Mouse (Mus musculus): ENCODE measurements around the gene Pagr1b. TPM values are rescaled to one million over a fixed set of nuclear protein-coding genes. Genes with fewer than 3 reads are reported as not detected.

Gene Pagr1b
- polyA plus RNA-seq, 1 experiment from 2014 or later: not detected

GRCm38 (mm10) chr7:127009307-127010085 lies 6.8 kb downstream of the Pagr1b start:
- Histone ChIP-seq H3K9ac (ENCODE audit: low read length) (no peak overlapping the region; the same call in 1 of the 2 replicates), H3K27ac (ENCODE audit: low read depth, low read length) (no peak overlapping the region; the same call in 1 of the 2 replicates), H3K4me1 (ENCODE audit: control insufficient read depth, insufficient read depth, low read length) (no peaks in the 10 kb centered on the region), H3K27me3 (ENCODE audit: control insufficient read depth, insufficient read depth, low read length) (no peaks in the 10 kb centered on the region), H3K4me3 (ENCODE audit: low read depth, low read length) (no peak overlapping the region), H3K36me3 (ENCODE audit: control insufficient read depth, insufficient read depth, low read length) (no peaks in the 10 kb centered on the region), H3K4me2 (no peak overlapping the region), H3K9me3 (ENCODE audit: control insufficient read depth, low read length) (no peaks in the 10 kb centered on the region)
- ATAC-seq (ENCODE audit: low FRiP score): no peak
- DNase-seq (ENCODE audit: low spot score, missing footprints): no peak
- WGBS: 86% methylated on average over 17 of the region's 17 CpGs

DNA sequence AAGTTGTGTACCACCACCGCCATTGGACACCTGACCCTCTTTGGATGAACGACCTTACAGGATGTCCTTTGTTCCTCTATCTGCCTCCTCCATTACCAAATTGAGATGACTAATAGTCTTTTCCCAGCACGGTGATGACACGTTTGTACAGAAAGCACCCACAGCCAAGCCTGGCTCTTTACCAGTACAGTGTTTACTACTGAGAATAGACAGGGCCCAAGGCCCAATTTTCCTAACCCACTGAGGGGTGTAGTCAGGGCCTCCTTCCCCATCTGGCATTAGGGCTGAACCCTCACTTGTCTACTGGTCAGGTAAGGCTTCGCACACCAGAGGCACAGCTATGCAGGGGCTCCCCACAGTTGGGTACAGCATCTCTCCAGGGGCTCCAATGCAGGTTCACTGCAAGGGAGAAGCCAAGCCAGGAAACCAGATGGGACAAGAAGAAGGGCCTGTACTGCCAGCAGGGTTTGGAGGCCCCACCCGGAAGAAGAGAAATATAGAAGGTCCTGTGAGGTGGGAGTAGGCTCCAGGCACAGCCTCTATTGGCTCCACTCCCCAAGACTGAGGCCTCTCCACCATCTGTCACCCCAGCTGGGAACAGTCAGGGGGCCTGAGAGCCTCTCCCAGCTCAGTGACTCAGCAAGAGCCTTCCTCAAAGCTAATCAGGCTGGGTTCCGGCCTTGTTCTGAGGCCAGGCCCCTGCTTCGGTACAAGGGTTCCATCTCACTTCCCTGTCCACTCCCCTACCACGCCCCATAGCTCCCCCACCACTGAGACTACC lies 7.9 kb downstream of the Pagr1b start:
- 69% methylated on average over 9 of the region's 9 CpGs for WGBS
- ATAC-seq (ENCODE audit: low FRiP score): peak; percentile 70
- no peak for DNase-seq (ENCODE audit: low spot score, missing footprints)
- Histone ChIP-seq H3K27me3 (ENCODE audit: control insufficient read depth, insufficient read depth, low read length) (no peaks in the 10 kb centered on the region), H3K27ac (ENCODE audit: low read depth, low read length) (peak overlapping the region; percentile 56), H3K4me2 (no peak overlapping the region), H3K9ac (ENCODE audit: low read length) (no peak overlapping the region), H3K9me3 (ENCODE audit: control insufficient read depth, low read length) (no peaks in the 10 kb centered on the region), H3K4me3 (ENCODE audit: low read depth, low read length) (no peak overlapping the region), H3K36me3 (ENCODE audit: control insufficient read depth, insufficient read depth, low read length) (no peaks in the 10 kb centered on the region), H3K4me1 (ENCODE audit: control insufficient read depth, insufficient read depth, low read length) (no peaks in the 10 kb centered on the region)

DNA sequence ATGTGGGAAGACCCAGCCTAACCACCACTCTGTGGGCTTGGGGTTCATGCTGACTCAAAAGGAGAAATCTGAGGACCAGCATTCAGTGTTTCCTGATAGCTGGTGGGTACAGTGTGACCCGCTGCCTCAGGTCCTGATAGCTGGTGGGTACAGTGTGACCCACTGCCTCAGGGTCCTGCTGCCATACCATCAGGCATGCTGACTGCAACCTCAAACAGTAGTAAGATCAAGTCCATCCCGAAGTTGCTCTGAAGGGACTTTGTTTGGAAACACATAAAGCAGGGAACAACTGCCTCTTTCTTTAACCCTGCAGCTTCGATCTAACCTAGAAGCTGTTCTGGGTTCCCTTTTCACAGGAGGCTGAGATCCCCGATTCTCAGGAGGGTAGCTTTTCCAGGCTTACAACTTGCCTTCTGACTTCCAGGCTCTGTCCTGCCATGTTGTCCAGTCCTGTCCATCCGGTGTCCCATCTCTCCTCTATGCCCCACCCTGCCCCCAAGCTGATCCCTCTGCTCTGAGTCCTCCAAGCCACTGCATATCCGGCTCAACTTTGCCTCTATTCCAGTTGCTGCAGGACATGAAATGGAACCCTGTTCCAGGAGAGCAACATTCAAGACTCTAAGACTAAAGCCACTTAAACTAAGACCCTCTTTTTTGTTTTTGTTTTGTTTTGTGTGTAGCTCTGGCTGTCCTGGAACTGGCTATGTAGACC lies 8.8 kb downstream of the Pagr1b start:
- H3K27me3 ChIP-seq (ENCODE audit: control insufficient read depth, insufficient read depth, low read length): no peaks in the 10 kb centered on the region
- no peaks in the 10 kb centered on the region for H3K9me3 ChIP-seq (ENCODE audit: control insufficient read depth, low read length)
- H3K4me1 ChIP-seq (ENCODE audit: control insufficient read depth, insufficient read depth, low read length): no peaks in the 10 kb centered on the region
- DNase-seq (ENCODE audit: low spot score, missing footprints) (no peak), ATAC-seq (ENCODE audit: low FRiP score) (no peak)
- H3K9ac ChIP-seq (ENCODE audit: low read length): no peak overlapping the region
- no peak overlapping the region for H3K4me2 ChIP-seq
- 83% methylated on average over 6 of the region's 6 CpGs for WGBS
- no peaks in the 10 kb centered on the region for H3K36me3 ChIP-seq (ENCODE audit: control insufficient read depth, insufficient read depth, low read length)
- H3K4me3 ChIP-seq (ENCODE audit: low read depth, low read length): no peak overlapping the region
- no peak overlapping the region for H3K27ac ChIP-seq (ENCODE audit: low read depth, low read length)

- Histone ChIP-seq H3K4me1 (ENCODE audit: control insufficient read depth, insufficient read depth, low read length) (no peaks in the 10 kb centered on the region), H3K9me3 (ENCODE audit: control insufficient read depth, low read length) (no peaks in the 10 kb centered on the region), H3K4me2 (no peak overlapping the region), H3K36me3 (ENCODE audit: control insufficient read depth, insufficient read depth, low read length) (no peaks in the 10 kb centered on the region), H3K27ac (ENCODE audit: low read depth, low read length) (no peak overlapping the region), H3K27me3 (ENCODE audit: control insufficient read depth, insufficient read depth, low read length) (no peaks in the 10 kb centered on the region), H3K4me3 (ENCODE audit: low read depth, low read length) (no peak overlapping the region), H3K9ac (ENCODE audit: low read length) (no peak overlapping the region)
- DNase-seq (ENCODE audit: low spot score, missing footprints): no peak
- ATAC-seq (ENCODE audit: low FRiP score): no peak
- 92% methylated on average over 4 of the region's 4 CpGs for WGBS
Measured at GRCm38 (mm10) chr7:127004122-127004875, 12.0 kb downstream of the Pagr1b start.

GRCm38 (mm10) chr7:127003620-127004019 lies 12.7 kb downstream of the Pagr1b start:
- DNase-seq (ENCODE audit: low spot score, missing footprints) (no peak), ATAC-seq (ENCODE audit: low FRiP score) (no peak)
- H3K36me3 ChIP-seq (ENCODE audit: control insufficient read depth, insufficient read depth, low read length): no peaks in the 10 kb centered on the region
- H3K4me3 ChIP-seq (ENCODE audit: low read depth, low read length): no peak overlapping the region
- H3K27me3 ChIP-seq (ENCODE audit: control insufficient read depth, insufficient read depth, low read length): no peaks in the 10 kb centered on the region
- H3K9ac ChIP-seq (ENCODE audit: low read length): no peak overlapping the region
- H3K4me1 ChIP-seq (ENCODE audit: control insufficient read depth, insufficient read depth, low read length): no peaks in the 10 kb centered on the region
- no peaks in the 10 kb centered on the region for H3K9me3 ChIP-seq (ENCODE audit: control insufficient read depth, low read length)
- no peak overlapping the region for H3K4me2 ChIP-seq
- 88% methylated on average over 5 of the region's 5 CpGs for WGBS
- no peak overlapping the region for H3K27ac ChIP-seq (ENCODE audit: low read depth, low read length)

- Histone ChIP-seq H3K36me3 (ENCODE audit: control insufficient read depth, insufficient read depth, low read length) (no peaks in the 10 kb centered on the region), H3K4me2 (no peak overlapping the region), H3K27me3 (ENCODE audit: control insufficient read depth, insufficient read depth, low read length) (no peaks in the 10 kb centered on the region), H3K4me3 (ENCODE audit: low read depth, low read length) (no peak overlapping the region), H3K27ac (ENCODE audit: low read depth, low read length) (no peak overlapping the region), H3K4me1 (ENCODE audit: control insufficient read depth, insufficient read depth, low read length) (no peaks in the 10 kb centered on the region), H3K9ac (ENCODE audit: low read length) (no peak overlapping the region), H3K9me3 (ENCODE audit: control insufficient read depth, low read length) (no peaks in the 10 kb centered on the region; the same call in 1 of the 2 replicates)
- 85% methylated on average over 10 of the region's 10 CpGs for WGBS
- DNase-seq (ENCODE audit: low spot score, missing footprints) (peak; percentile 70), ATAC-seq (ENCODE audit: low FRiP score) (no peak)
Measured at GRCm38 (mm10) chr7:126999568-126999967, 16.7 kb downstream of the Pagr1b start.

DNA sequence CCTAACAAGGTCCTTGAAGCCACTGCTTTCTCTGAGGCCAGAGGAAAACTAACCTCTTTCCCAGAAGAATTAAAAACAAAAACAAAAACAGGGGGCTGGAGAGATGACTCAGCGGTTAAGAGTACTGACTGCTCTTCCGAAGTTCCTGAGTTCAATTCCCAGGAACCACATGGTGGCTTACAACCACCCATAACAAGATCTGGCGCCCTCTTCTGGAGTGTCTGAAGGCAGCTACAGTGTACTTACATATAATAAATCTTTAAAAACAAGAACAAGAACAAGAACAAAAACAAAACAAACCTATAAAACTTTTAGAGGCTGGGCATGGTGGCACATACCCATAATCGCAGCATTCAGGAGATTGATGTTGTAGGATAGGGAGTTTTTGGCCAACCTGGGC lies 19.8 kb downstream of the Pagr1b start:
- Histone ChIP-seq H3K27ac (ENCODE audit: low read depth, low read length) (no peak overlapping the region), H3K4me3 (ENCODE audit: low read depth, low read length) (no peak overlapping the region), H3K9ac (ENCODE audit: low read length) (no peak overlapping the region), H3K9me3 (ENCODE audit: control insufficient read depth, low read length) (no peaks in the 10 kb centered on the region; the same call in 1 of the 2 replicates), H3K4me2 (no peak overlapping the region), H3K4me1 (ENCODE audit: control insufficient read depth, insufficient read depth, low read length) (no peaks in the 10 kb centered on the region), H3K36me3 (ENCODE audit: control insufficient read depth, insufficient read depth, low read length) (no peaks in the 10 kb centered on the region), H3K27me3 (ENCODE audit: control insufficient read depth, insufficient read depth, low read length) (no peaks in the 10 kb centered on the region)
- DNase-seq (ENCODE audit: low spot score, missing footprints) (no peak), ATAC-seq (ENCODE audit: low FRiP score) (no peak)
- 79% methylated on average over 4 of the region's 4 CpGs for WGBS

DNA sequence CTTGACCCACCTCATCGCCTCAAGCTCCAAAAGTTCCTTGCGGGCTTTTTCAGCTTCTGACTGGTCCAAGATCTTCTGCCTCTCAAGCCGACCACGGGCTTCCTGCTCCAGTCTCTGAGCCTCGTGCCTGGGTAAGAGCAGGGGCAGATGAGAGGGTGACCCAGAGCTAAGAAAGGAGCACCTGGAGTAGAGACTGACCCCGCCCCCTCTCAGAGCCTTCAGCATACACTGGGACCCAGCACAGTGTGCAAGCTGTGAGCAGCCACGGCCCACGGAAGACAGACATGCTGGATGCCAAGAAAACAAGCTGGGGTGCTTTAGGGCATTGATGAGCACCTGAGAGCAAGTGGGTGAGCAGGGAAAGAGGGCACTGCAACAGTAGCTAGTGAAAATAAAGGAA lies 27.5 kb downstream of the Pagr1b start:
- H3K27me3 ChIP-seq (ENCODE audit: control insufficient read depth, insufficient read depth, low read length): no peaks in the 10 kb centered on the region
- H3K9me3 ChIP-seq (ENCODE audit: control insufficient read depth, low read length): no peaks in the 10 kb centered on the region
- H3K27ac ChIP-seq (ENCODE audit: low read depth, low read length): no peak overlapping the region
- no peaks in the 10 kb centered on the region for H3K36me3 ChIP-seq (ENCODE audit: control insufficient read depth, insufficient read depth, low read length)
- H3K9ac ChIP-seq (ENCODE audit: low read length): no peak overlapping the region
- no peaks in the 10 kb centered on the region for H3K4me1 ChIP-seq (ENCODE audit: control insufficient read depth, insufficient read depth, low read length)
- DNase-seq (ENCODE audit: low spot score, missing footprints) (no peak), ATAC-seq (ENCODE audit: low FRiP score) (no peak)
- no peak overlapping the region for H3K4me2 ChIP-seq
- 70% methylated on average over 8 of the region's 8 CpGs for WGBS
- H3K4me3 ChIP-seq (ENCODE audit: low read depth, low read length): no peak overlapping the region
